Mouse (Mus musculus) erythroblast, embryonic 14.5 days (primary cell): Measurements from ENCODE around the gene Btbd6.

Source experiments
- GATA1 ChIP-seq: IDR thresholded peaks from 2 replicates; pipeline ENCODE4 v1.6.1; 2012; ENCODE audit warnings: low read length, inconsistent platforms, mixed read lengths
- TAL1 ChIP-seq: IDR thresholded peaks from 3 replicates; pipeline ENCODE4 v1.6.1; 2012; ENCODE audit warnings: low read length, inconsistent platforms, mixed read lengths

GRCm38 (mm10) chr12:112955800-112956199 is 20.5 kb upstream of the Btbd6 start:
- TF ChIP-seq TAL1 (no peak), GATA1 (no peak)
